Mouse (Mus musculus) urinary bladder, postnatal 4 days (tissue): ENCODE measurements around the gene Sec11a.

Source experiments
- DNase-seq, 2 experiments: peaks; one replicate each; pipeline ENCODE4 v3.0.0; 2021 to 2022; ENCODE audit warnings: low spot score in 2 of 2

Gene Sec11a

GRCm38 (mm10) chr7:80860227-80860626 lies 87.4 kb downstream of the Sec11a start:
- DNase-seq: peak in 1 of 2 experiments; percentile 39

DNA sequence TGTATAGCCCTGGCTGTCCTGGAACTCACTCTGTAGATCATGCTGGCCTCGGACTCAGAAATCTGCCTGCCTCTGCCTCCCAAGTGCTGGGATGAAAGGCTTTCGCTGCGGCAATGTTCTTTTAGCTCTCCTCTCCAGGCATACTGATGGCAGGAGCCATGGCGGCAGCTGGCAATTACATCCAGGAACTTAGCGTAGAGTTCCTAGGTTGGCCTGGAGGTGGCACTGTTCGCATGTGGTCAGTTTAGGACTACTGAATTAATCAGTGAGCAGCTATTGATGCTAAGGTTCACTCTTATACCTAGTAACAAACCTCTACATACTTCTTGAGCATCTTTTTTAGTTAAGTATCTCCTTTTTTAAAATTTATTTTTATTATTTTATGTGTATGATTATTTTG lies 90.4 kb downstream of the Sec11a start:
- peak; percentile 64 to 84 for DNase-seq

- DNase-seq: no peak
Measured at GRCm38 (mm10) chr7:80855316-80855715, 92.3 kb downstream of the Sec11a start.
